Mouse (Mus musculus) frontal cortex, adult (tissue): Measurements from ENCODE around the gene Msmo1.

Experiments
- ATAC-seq: cut with Nextera tagmentation; 2 replicates; pipeline ENCODE4 v1.9.2; 2017; ENCODE audit warnings: mild to moderate bottlenecking, moderate library complexity, mixed read lengths; ENCODE audit not compliant: low TSS enrichment

Msmo1 gene

DNA sequence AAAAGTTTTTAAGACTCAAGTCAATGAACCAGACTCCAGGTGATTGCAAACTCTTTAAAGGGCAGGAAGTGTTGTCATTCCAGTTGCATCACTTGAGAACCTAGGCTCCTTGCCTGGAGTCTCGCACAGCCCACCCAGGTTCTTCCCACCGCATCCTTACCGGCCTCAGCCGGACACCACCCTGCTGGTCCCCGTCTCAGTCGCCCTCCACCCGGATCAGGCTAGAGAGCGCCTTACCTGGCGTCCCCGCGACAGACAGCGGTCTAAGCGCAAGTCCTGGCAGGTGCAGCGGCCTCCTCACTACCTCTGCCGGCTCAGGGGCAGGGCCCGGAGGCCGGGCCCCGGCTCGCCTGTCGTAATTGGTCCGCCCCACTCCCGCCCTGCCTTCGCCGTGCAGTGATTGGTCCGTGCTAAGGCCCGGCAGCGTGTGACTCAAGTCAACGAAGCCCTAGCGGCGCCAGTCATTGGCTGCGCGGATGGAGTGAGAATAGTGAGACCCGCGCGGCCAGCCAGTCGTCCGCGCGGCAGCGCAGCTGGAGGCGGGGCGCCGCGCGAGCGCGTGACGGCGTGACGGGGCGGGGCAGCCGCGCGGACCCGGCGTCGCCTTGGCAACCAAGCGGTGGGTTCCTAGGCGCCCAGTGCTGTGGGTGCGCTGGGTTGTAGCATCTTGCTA lies at the start of gene Msmo1:
TSS of gene Msmo1 (minus strand) at position 522 of the 673 bp plus-strand sequence.
- peak; percentile 96 for ATAC-seq

DNA sequence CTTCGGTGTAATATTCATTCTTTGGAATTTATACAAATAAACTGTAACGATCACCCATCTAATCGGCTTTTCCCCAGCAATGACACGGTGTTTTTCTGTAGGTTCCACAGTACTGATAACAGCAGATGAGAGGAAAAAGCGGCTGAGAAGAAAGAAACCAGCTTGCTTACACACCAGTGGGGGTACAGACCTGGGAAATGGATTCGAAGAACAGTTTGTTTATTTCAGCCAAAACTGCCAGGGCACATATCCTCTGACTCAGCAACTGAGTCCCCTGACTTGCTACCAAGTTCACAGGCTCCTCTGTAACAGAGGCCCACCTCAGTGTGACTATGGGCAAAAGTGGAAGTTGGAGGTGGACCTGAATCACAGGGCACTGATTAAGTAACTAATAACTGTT lies 48.4 kb upstream of the Msmo1 start:
- no peak for ATAC-seq

DNA sequence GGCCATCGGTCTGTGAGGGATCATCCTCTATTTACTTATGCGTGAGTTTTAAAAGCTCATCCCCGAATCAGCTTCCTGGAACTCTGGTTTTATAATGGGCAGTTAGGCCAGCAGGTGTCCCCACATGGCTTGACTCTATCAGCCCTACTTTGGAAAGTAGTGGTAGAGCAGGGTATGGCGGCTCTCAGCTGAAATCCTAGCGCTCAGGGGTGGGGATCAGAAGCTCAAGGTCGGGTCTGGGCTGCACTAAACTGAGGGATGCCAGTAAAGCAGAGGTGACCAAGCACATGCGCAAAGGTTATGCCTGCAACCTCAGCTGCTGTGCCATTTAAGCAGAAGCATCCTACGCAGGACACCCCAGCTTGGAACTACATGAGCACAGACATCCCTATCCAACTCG lies 44.3 kb upstream of the Msmo1 start:
- no peak for ATAC-seq

DNA sequence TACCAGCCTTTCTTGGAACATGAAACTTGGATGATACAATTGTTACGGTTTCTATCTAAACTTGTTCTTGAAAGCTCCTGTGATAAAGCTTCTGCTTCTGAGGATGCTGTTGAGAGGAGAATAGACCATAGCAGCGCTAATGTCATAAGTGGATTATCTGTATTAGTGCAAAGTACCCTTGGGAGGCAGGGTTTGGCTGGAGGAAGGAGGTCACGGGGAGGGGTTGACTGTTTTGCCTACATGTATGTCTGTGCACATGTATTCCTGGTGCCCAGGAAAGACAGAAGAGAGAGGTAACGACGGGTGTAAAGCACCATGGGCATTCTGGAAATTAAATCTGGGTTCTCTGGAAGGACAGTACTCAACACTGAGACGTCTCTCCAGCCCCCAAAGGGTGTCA lies 40.5 kb upstream of the Msmo1 start:
- ATAC-seq = no peak

DNA sequence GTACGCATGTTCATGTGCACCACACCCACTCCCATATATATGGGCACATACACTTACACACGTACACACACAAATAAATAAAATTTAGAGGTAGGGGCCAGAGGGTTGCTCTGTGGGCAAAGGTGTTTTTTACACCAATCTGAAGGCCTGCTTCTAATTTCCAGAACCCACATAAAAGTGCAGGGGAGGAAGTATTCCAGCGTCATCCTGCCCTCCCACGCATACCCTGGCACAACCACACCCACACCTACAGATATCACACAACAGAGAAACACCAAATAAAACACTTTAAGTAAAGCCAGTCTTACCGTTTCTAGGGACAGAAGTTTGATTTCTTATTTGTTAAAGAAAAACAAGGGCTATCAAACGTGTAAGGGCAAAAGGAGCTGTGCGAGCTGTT lies 37.2 kb upstream of the Msmo1 start:
- ATAC-seq = peak; percentile 31

DNA sequence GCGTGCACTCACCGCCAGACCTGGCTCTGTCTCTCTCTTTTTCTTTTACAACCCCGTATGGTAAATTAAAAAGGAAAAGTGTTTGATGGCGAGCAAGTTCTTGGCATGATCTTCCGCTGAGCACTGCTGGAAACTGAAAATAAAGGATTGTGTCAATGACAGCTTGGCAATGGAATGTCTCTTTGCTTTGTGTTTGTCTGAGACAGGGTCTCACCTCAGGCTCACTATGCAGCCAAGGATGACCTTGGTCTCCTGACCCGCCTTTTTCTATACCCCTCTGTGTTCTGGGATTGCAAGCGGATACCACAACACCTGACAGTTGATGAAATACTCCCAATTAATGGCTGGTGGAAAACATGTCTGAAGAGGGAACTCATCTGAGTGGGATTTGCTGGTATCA lies 36.0 kb upstream of the Msmo1 start:
- no peak for ATAC-seq

DNA sequence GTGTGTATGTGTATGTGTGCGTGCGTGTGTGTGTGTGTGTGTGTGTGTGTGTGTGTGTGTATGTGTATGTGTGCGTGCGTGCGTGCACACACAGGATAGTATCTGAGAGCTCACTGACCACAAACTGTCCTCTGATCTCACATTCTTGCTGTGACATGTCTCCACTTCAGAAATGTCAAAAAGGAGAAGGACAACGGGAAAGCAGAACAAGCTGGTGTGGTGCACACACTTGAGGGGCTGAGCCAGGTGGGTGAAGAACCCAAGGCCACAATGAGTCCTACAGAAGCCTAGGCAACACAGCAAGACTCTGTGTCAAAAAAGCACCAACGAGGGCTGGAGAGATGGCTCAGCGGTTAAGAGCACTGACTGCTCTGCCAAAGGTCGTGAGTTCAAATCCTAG lies 35.1 kb upstream of the Msmo1 start:
- no peak for ATAC-seq

DNA sequence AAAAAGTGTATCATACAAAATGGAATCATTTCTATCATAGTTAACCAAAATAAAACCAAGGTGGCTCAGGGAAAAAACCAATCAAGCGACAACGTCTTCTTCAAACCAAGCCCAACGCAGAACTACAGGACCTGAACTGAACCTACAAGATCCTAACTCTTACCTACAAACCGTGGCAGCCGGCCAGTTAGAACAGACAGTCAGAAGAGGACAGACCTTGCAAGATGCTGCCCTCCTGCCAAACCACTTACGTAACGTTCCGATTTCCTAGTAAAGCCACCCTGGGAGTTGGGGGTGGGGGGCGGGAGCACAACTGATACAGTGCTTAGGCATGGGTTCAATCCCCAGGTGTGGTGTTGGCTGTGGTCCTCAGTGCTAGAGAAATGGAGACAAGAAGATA lies 33.5 kb upstream of the Msmo1 start:
- no peak for ATAC-seq

DNA sequence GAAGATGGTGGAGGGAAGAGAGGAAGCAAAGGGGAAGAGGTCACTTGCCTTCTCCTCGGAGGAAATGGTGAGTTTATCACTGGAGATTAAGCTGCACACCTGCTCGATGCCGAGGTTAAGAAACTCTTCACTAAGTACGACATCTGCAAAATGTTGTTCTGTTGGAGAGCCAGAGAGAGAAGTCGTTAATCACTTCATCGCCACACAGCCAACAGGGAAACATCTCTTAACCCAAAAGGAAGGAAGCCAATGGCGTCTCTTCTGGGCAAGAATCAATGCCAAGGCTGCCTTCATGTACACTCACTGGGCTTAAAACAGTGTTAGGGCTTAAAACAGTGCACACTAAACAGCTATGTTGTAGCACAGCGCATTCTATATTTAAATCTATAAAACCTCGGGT lies 30.5 kb upstream of the Msmo1 start:
- ATAC-seq = no peak

DNA sequence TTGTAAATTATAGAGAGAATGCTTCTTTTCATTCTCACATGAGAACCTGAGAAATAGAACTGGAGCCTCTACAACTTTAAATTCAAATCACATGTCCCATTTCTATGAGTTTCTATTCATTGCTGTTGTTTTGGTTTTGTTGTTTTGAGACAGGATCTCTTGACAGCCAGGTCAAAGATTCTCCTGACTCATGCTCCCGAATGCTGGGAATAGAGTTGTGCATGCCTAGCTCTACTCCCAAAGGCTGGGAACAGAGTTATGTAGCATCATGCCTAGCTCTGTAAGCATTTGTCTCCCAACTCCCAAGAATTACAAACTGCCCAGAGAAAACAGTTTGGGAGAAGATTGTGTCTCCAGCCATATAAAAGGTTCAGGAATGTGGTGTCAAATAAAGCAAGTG lies 29.2 kb upstream of the Msmo1 start:
- ATAC-seq = no peak

DNA sequence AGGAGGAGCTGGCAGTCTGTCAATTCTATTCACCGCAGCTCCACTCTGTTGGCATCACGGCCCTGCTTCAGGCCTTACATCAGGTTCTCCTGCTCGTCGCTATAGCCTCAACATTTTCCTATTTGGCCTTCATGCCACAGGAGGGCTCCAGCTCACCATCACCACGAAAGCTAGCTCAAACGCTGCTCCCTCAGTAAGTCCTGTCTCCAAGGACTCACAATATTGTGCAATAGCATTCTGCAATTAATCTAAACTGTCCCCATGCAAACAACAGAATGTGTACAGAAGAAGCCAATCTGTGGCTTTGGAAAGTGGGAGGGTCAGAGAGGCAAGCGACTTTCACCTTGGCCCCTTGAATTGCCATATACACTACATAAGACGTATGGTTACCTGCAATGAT lies 27.8 kb upstream of the Msmo1 start:
- ATAC-seq = peak; percentile 80

DNA sequence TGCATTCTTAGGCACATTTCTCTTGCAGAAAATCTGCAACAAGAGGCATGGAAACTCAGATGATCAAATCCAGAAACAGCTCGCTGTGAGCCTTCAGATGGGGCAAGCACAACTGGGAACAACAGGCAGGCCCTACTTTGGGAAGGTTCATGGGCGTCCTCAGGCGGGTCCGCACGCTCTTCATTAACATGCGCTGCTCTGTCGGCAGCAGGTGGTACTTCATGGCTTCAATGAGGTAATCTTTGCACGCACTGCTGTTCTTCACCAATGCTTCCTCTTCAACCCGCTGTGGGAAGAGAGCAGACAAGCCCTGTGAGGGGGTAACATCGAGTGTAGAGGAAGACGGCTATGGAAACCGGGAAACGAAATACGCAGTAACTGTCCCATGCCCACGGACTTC lies 24.4 kb upstream of the Msmo1 start:
- ATAC-seq = no peak

DNA sequence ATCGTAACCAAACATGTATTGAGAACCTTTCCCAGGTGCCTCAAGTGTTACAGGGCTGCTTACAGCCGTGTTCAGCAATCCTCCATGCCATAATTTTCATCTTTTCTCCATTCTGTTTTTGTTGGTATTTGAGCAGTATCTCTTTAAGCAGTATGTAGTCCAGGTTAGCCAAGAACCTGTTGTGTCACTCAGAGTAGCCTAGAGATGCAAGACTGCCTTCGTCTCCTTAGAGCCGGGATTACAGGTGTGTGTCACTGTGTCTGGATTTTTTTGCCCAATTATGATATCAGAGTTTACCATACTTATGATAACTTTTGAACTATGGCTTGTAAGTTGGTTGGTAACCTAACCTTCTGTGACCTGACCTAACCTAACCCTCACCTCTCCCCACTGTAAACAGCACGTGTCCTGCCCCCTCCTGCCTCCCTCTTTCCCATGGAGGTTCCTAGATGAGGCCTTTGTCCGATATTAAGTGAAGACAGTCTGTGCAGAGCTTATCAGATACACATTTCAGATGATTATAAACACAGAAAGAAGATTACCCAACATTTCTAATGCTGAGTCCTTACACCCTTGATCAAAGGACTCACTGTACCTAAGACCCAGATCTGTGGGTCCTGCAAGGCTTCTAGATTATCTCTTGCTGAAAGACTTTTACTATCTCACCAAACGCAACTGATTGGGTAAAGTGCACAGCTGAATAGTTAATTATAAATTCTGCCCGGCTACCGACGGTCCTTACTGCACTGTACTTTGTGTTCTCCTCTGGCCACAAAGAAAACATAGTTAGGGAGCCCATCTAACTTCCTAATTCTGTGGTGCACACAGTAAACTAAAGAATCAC lies 12.8 kb upstream of the Msmo1 start:
- ATAC-seq = no peak

DNA sequence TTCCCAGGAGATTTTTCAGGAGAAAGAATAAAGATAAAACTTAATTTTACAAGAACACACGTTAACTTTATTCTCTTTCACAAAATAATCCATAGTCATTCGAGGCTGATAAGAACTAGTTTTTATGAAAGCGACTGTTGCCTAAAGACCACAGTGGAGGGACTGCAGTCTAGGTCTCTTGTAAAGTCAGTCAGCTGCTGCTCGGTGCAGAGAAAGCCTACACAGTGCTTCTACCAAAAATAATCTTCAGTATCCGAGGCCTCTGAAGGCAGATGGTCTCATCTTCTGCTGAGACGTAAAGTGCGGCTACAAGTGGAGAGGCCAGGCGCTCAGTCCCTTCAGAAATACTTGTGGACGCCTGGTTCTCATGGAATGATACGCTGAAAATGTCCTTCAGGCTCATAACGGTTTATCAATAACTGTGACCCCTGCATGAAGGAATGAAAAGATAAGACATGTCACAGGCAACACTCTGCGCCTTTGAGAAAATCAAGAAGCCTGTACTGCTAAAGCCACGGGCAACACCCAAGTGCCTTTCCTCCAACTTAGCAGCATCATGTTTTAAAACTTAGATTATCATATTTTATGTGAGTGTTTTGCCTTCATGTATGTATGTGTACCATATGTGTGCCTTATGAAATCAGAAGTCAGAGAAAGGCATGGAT lies 7.1 kb upstream of the Msmo1 start:
- ATAC-seq = 0 out of 2 replicates have a peak, but pooled peaks have one; percentile 44

DNA sequence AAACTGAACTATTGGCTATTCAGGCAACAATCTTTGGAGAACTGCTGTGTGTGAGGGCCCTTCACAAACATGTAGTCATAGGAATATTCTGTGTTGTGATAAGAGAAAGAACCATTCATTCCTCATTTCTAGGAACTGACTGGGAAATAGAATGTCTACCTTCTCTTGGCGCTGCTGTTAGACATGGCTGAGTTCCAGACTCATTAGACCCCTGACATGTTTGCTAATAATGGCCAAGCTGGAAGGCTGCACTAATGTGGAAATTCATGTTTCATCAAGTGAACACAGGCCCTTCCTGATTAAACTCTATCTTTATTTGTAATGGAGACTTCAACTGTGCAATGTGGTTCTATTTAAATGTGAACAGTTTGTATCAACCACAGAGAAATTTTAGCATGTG lies 5.3 kb upstream of the Msmo1 start:
- no peak for ATAC-seq

DNA sequence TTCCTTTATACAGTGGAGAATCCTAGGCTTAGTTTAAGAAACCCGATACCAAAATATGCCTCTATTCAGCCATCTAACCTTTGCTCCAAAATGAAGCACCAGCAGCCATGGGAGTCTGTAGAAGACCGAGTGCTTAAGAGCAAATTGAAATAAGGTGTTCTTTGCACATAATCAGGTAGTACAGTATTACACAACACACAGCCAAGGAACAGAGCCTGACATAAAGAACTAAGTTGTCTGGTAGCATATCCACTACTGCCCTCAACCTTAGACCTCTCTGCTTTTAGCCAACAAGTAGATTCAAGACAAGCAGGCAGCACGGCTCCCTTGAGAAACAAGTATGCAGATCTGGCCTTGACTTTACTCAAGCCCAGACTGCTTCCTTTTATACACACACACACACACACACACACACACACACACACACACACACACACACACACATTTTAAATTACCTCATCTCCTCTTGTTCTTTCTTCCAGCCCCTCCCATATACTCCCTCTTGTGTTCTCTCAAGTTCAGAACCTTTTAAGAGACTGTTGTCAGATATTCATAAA lies 3.3 kb upstream of the Msmo1 start:
- no peak for ATAC-seq

DNA sequence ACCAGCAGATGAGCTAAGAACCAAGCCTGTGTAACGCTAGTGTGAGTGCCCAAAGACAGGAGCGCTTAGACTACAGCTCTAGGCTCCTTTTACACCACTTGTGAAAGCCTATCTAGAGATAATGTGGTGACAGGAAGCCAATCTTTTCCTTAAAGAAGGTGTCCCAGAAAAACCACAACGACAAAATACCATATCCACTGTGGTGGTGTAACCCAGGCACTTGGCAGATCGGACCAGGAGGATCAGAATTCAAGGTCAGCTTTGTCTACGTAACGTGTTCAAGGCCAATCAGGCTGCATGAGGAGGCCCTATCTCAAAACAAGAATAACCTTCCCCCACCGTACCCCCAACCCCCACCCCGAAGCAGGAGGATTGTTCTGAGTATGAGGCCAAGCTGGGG lies 1.6 kb upstream of the Msmo1 start:
- ATAC-seq = no peak

DNA sequence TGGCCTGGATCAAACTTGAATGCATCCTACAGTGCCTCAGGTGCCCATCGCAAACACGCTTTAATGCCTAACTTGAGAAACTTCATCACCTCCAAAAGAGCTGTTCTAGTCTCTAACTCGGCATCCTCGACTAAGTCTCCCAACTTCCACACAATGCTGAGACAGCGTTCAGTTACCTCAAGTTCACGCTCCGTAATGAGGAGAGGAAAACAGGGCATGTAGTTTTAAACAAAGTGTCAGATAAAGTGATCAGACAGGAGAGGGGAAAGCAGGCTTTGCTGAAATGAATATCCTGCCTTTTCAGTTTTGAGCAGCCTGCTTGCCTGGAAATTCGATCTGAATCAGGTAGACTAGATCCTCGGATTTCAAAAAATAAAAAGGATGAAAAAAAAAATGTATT lies 996 bp downstream of the Msmo1 start:
- ATAC-seq = no peak

DNA sequence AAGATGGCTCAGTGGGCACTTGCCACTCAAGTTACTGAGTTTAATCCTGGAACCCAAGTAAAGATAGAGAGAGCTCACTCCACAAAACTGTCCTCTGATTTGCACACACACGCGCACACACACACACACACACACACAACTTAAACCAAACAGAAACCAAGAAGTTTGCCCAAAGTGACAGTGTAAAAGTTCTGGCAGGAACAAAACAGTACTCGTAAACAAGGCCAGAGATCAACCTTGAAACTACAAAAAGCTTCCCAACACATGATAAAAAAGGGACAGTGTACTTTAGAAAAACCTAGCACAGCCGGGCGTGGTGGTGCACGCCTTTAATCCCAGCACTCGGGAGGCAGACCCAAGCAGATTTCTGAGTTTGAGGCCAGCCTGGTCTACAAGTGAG lies 5.4 kb downstream of the Msmo1 start:
- ATAC-seq = no peak

DNA sequence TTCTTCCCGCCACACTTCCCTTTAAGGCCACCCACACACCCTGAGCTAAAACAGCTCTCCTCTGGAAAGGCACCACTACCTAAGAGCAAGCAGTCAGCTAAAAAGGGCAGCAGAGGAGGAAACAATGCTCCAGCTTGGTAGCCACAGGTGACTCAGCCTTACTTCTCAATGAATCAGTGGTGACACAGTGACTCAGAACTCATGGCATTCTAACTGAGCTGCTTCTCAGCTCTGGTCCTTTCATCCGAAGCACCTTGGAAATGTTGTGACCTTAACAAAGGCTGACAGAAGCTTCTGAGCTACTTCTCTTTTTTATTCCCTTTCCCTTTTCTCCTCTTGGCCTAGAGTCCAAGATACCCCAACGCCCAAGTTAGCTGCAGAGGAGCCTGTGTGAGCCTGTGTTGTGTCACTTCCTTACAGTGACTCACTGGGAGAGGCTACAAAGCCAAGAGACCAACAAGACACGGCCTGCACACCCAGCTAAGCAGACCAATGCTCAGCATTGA lies 7.3 kb downstream of the Msmo1 start:
- ATAC-seq = peak; percentile 83

DNA sequence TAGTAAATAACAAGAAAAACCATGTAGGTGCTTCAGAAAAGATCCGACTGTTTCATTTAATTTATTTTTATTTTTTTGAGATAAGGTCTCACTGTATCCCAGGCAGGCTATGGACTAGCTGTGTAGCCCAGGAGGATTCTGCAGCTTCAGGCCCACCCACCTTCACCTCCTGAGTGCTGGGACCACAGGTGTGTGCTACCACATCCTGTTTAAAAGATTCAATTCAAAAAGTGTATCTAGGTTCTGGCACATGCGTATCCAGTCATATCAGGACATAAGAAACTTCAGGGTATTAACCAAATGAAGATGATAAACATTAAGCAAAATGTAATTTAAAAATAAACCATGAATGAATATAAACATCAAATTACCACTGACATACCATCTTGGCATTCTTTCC lies 10.4 kb downstream of the Msmo1 start:
- ATAC-seq = no peak

DNA sequence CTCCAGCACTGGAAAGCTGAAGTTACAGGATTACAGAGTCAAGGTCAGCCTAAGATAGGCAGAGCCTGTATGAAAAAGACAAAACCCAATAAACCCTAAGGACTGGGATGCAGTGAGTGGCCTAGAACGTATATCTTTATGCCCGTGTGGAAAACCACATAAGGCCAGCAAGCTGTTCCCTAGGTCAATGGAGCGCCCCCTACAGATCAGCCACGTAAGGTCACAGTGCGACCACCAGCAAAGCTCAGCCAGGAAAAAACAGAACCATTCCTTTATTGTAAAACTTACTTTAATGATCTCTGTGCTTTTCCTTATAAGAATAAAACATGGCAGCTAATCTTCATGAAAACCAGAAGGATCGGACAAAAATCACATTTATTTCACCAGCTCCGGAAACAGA lies 15.7 kb downstream of the Msmo1 start:
- no peak for ATAC-seq
